In the genomic region with DNA sequence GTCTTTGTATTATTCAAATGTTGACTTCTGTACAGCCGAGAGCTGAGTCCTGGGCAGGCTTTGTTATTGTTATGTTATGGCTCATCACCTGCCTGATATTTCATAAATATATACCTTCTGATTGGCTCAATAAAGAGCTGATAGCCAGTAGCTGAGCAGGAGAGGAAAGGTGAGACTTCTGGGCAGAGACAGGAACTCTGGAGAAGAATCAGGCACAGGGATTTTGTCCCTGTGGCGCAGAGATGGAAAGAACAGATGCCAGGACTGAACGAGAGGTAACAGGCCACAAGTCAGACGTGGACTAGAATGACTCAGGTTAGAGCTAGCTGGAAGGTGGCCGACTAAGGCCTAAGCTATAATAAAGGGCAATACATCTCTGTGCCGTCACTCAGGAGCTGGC, we compare ENCODE assay signal across 33 mouse cellular contexts.
"Had no signal": no experiment of that assay in that cellular context is flagged by ENCODE, and none has a peak within 500 bp of the region (broad histone marks: within the 10 kb centered on the region; RNA-seq: fewer than 3 reads in every experiment).

No protein-coding gene starts in this region.

- DNase-seq: heart, postnatal 10 days; heart, postnatal 14 days; heart, postnatal 36 days; heart, postnatal 4 days; kidney, adult 11 months; kidney, adult 18-20 months; kidney, adult 2 months; kidney, adult 8-10 months; kidney, adult 9 months; kidney, postnatal 10 days; kidney, postnatal 14 days; kidney, postnatal 25 days; kidney, postnatal 36 days; kidney, postnatal 4 days; layer of hippocampus, adult 9-11 months; layer of hippocampus, postnatal 36 days had no signal

- H3K27ac ChIP-seq: heart, embryonic 13.5 days; heart, embryonic 15.5 days; hindbrain, embryonic 10.5 days; hindbrain, embryonic 12.5 days; hindbrain, embryonic 13.5 days; hindbrain, embryonic 14.5 days; hindbrain, embryonic 15.5 days; hindbrain, postnatal 0 days; intestine, embryonic 15.5 days; kidney, embryonic 15.5 days; kidney, postnatal 0 days; layer of hippocampus, adult 2 months had no signal

- H3K4me1 ChIP-seq: intestine, embryonic 15.5 days; kidney, embryonic 15.5 days had no signal

- H3K27me3 ChIP-seq: heart, embryonic 12.5 days; heart, embryonic 13.5 days; heart, embryonic 15.5 days; hindbrain, embryonic 12.5 days; hindbrain, embryonic 13.5 days; hindbrain, embryonic 15.5 days; intestine, embryonic 15.5 days; kidney, embryonic 15.5 days had no signal

- H3K36me3 ChIP-seq: intestine, embryonic 15.5 days had no signal

- H3K9ac ChIP-seq: heart, embryonic 12.5 days; heart, embryonic 13.5 days; heart, embryonic 15.5 days; hindbrain, embryonic 12.5 days; hindbrain, embryonic 13.5 days; hindbrain, embryonic 14.5 days; hindbrain, embryonic 15.5 days; intestine, embryonic 15.5 days; kidney, embryonic 15.5 days had no signal

- H3K9me3 ChIP-seq: heart, embryonic 12.5 days; heart, embryonic 13.5 days; heart, embryonic 15.5 days; hindbrain, embryonic 10.5 days; hindbrain, embryonic 12.5 days; hindbrain, embryonic 13.5 days; hindbrain, embryonic 15.5 days; intestine, embryonic 15.5 days; kidney, embryonic 15.5 days had no signal

- H3K4me3 ChIP-seq: heart, embryonic 12.5 days; heart, embryonic 13.5 days; heart, embryonic 15.5 days; hindbrain, embryonic 10.5 days; hindbrain, embryonic 12.5 days; hindbrain, embryonic 13.5 days; hindbrain, embryonic 15.5 days; intestine, embryonic 15.5 days; kidney, embryonic 15.5 days; layer of hippocampus, adult 2 months had no signal

- H3K4me2 ChIP-seq: heart, embryonic 11.5 days; heart, embryonic 12.5 days; heart, embryonic 13.5 days; heart, embryonic 15.5 days; hindbrain, embryonic 12.5 days; hindbrain, embryonic 13.5 days; hindbrain, embryonic 14.5 days; hindbrain, embryonic 15.5 days; intestine, embryonic 15.5 days; kidney, embryonic 15.5 days had no signal

- ATAC-seq: hindbrain, embryonic 16.5 days; hindbrain, postnatal 0 days; inflammation-experienced regulatory T-cells, adult 6 months; intestine, embryonic 15.5 days; intestine, embryonic 16.5 days had no signal
